Mouse (Mus musculus) myocyte (in vitro differentiated cells): ENCODE results near the gene Pnpla2. TPM values are rescaled to one million over a fixed set of nuclear protein-coding genes. Genes with fewer than 3 reads are reported as not detected.

Source experiments
- H3K27me3 ChIP-seq: one replicate; pipeline ENCODE4 v1.6.1; 2011; ENCODE audit not compliant: control insufficient read depth, insufficient read depth, insufficient read length
- H3K36me3 ChIP-seq: one replicate; pipeline ENCODE4 v1.6.1; 2011; ENCODE audit not compliant: control insufficient read depth, insufficient read depth
- H3K4me2 ChIP-seq: one replicate; pipeline ENCODE4 v1.6.1; 2011; ENCODE audit warnings: low read depth, control low read depth
- H3K4me3 ChIP-seq: one replicate; pipeline ENCODE4 v1.5.1; 2011; ENCODE audit warnings: mild to moderate bottlenecking, control low read depth, moderate library complexity
- H3K79me2 ChIP-seq: one replicate; pipeline ENCODE4 v1.6.1; 2011; ENCODE audit not compliant: control insufficient read depth, insufficient read depth
- H3ac ChIP-seq: one replicate; pipeline ENCODE4 v1.6.1; 2011; ENCODE audit not compliant: control insufficient read depth, insufficient read length
- CEBPB ChIP-seq: IDR thresholded peaks from 2 replicates; pipeline ENCODE4 v1.6.1; 2011; ENCODE audit warnings: mild to moderate bottlenecking, moderate library complexity; ENCODE audit not compliant: poor library complexity, insufficient read depth, severe bottlenecking
- E2F4 ChIP-seq: IDR thresholded peaks from one replicate; pipeline ENCODE4 v1.6.1; 2011; ENCODE audit warnings: mild to moderate bottlenecking, control low read depth, moderate library complexity; ENCODE audit not compliant: insufficient read depth
- MAX ChIP-seq: IDR thresholded peaks from one replicate; pipeline ENCODE4 v1.6.1; 2011; ENCODE audit warnings: low read depth, mild to moderate bottlenecking, control low read depth
- MYOD1 ChIP-seq, 3 experiments: IDR thresholded peaks; one replicate each; pipeline ENCODE4 v1.6.1; 2011; ENCODE audit warnings: control low read depth in 2 of 3, low read depth in 2 of 3, mild to moderate bottlenecking in 2 of 3, moderate library complexity in 1 of 3; ENCODE audit not compliant: insufficient read length in 2 of 3, control insufficient read depth in 1 of 3
- MYOG ChIP-seq, 3 experiments: IDR thresholded peaks; one replicate each; pipeline ENCODE4 v1.6.1; 2011; ENCODE audit warnings: control low read depth in 2 of 3, low read depth in 2 of 3, mild to moderate bottlenecking in 2 of 3; ENCODE audit not compliant: insufficient read length in 2 of 3, control insufficient read depth in 1 of 3, insufficient read depth in 1 of 3
- POLR2A ChIP-seq: IDR thresholded peaks from one replicate; pipeline ENCODE4 v1.6.1; 2011; ENCODE audit warnings: low read depth, mild to moderate bottlenecking, control low read depth, moderate library complexity; ENCODE audit not compliant: insufficient read length
- POLR2AphosphoS2 ChIP-seq: IDR thresholded peaks from one replicate; pipeline ENCODE4 v1.6.1; 2011; ENCODE audit warnings: low read depth, control low read depth; ENCODE audit not compliant: insufficient read length
- REST ChIP-seq: IDR thresholded peaks from one replicate; pipeline ENCODE4 v1.6.1; 2011; ENCODE audit warnings: mild to moderate bottlenecking, control low read depth, moderate library complexity; ENCODE audit not compliant: insufficient read depth, insufficient read length
- SRF ChIP-seq: IDR thresholded peaks from one replicate; pipeline ENCODE4 v1.6.1; 2011; ENCODE audit warnings: low read depth; ENCODE audit not compliant: control insufficient read depth, insufficient read length
- TCF12 ChIP-seq: IDR thresholded peaks from one replicate; pipeline ENCODE4 v1.6.1; 2011; ENCODE audit warnings: mild to moderate bottlenecking, control low read depth; ENCODE audit not compliant: poor library complexity, insufficient read depth, severe bottlenecking
- TCF3 ChIP-seq: IDR thresholded peaks from one replicate; pipeline ENCODE4 v1.6.1; 2011; ENCODE audit warnings: low read depth, control low read depth; ENCODE audit not compliant: insufficient read length
- USF1 ChIP-seq: IDR thresholded peaks from one replicate; pipeline ENCODE4 v1.6.1; 2011; ENCODE audit warnings: low read depth, mild to moderate bottlenecking, control low read depth, moderate library complexity
- polyA plus RNA-seq: library from polyadenylated mRNA; unstranded; fragments of >200 nt; fragmentation: generic; extraction: Trizol; gene quantifications from one replicate; pipeline ENCODE4 v1.2.1, GENCODE M21; 2012; ENCODE audit warnings: missing spikeins

The Pnpla2 gene
- polyA plus RNA-seq, 1 experiment = 50.5 TPM

DNA sequence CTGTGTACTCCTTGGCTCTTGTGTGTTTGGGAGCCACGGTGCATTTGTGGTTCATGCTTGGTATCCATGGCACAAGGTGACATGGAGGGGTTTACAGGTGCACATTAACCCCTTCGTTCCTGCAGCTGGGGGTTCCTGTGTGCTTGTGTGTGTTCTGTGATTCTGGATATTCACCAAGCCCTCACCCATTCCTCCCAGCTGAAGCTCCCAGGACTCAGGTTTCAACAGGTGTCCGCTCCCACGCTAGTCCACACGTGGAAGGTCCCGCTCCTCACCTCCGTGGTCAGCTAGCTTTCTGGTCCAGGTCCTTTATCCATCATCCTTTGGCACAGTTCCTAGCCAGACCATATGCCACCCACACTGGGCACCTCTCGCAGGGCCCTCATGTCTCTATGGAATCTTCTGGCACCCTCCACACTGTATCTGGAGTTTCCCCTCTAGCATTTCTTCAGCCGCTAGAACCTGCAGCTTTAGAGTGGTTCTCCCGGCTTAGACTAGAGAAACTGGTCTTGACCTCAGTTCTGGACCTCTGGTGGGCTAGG, 11.7 kb downstream of the Pnpla2 start:
- Histone ChIP-seq H3K27me3 (no peaks in the 10 kb centered on the region), H3ac (peak overlapping the region; percentile 39), H3K4me3 (peak overlapping the region; percentile 84), H3K79me2 (peaks cover 25% of the 10 kb centered on the region), H3K36me3 (peaks cover 10% of the 10 kb centered on the region), H3K4me2 (peak overlapping the region; percentile 96)
- TF ChIP-seq SRF = no peak
- no peak for TF ChIP-seq POLR2A
- no peak for TF ChIP-seq REST
- TF ChIP-seq TCF3 = no peak
- no peak for TF ChIP-seq MYOD1 (IDR thresholded peaks at IDR 0.05; ENCODE audit: control insufficient read depth in 1 of 3, insufficient read length in 2 of 3, low read depth in 2 of 3)
- no peak for TF ChIP-seq MYOG (IDR thresholded peaks at IDR 0.05; ENCODE audit: control insufficient read depth in 1 of 3, insufficient read depth in 1 of 3, insufficient read length in 2 of 3, low read depth in 2 of 3)
- no peak for TF ChIP-seq POLR2AphosphoS2

GRCm38 (mm10) chr7:141467230-141468030, 12.4 kb downstream of the Pnpla2 start, which contains the start of gene Cd151:
Gene Cd151 (plus strand): TSS chr7:141467392.
- H3K27me3 ChIP-seq = no peaks in the 10 kb centered on the region
- peak within 1 kb of the TSS; percentile 39 for H3ac ChIP-seq
- H3K4me3 ChIP-seq = peak within 1 kb of the TSS; percentile 84
- H3K36me3 ChIP-seq = peaks cover 14% of the 10 kb centered on the region
- peaks cover 29% of the 10 kb centered on the region for H3K79me2 ChIP-seq
- peak; percentile 82 for TF ChIP-seq POLR2A
- TF ChIP-seq E2F4 = no peak
- peak; percentile 87 for TF ChIP-seq POLR2AphosphoS2
- no peak for TF ChIP-seq CEBPB
- TF ChIP-seq TCF3 = no peak
- TF ChIP-seq SRF = no peak
- TF ChIP-seq TCF12 = no peak
- no peak for TF ChIP-seq MYOG (IDR thresholded peaks at IDR 0.05; ENCODE audit: control insufficient read depth in 1 of 3, insufficient read depth in 1 of 3, insufficient read length in 2 of 3, low read depth in 2 of 3)
- TF ChIP-seq MYOD1 (IDR thresholded peaks at IDR 0.05; ENCODE audit: control insufficient read depth in 1 of 3, insufficient read length in 2 of 3, low read depth in 2 of 3) = no peak
- H3K4me2 ChIP-seq = peak within 1 kb of the TSS; percentile 96

- peak overlapping the region; percentile 39 for H3ac ChIP-seq
- no peaks in the 10 kb centered on the region for H3K27me3 ChIP-seq
- H3K4me3 ChIP-seq = peak overlapping the region; percentile 84
- peaks cover 19% of the 10 kb centered on the region for H3K36me3 ChIP-seq
- peaks cover 35% of the 10 kb centered on the region for H3K79me2 ChIP-seq
- TF ChIP-seq REST (no peak), E2F4 (no peak), TCF12 (no peak), MYOD1 (IDR thresholded peaks at IDR 0.05; ENCODE audit: control insufficient read depth in 1 of 3, insufficient read length in 2 of 3, low read depth in 2 of 3) (no peak), POLR2AphosphoS2 (no peak), SRF (no peak), MAX (no peak), POLR2A (no peak), TCF3 (no peak), CEBPB (no peak), MYOG (IDR thresholded peaks at IDR 0.05; ENCODE audit: control insufficient read depth in 1 of 3, insufficient read depth in 1 of 3, insufficient read length in 2 of 3, low read depth in 2 of 3) (no peak), USF1 (no peak)
- peak overlapping the region; percentile 96 for H3K4me2 ChIP-seq
Observed at GRCm38 (mm10) chr7:141468164-141468521, 13.1 kb downstream of the Pnpla2 start.

- Histone ChIP-seq H3ac (peak overlapping the region; percentile 0), H3K79me2 (peaks cover 40% of the 10 kb centered on the region), H3K27me3 (no peaks in the 10 kb centered on the region), H3K4me2 (peak overlapping the region; percentile 96), H3K36me3 (peaks cover 19% of the 10 kb centered on the region), H3K4me3 (peak overlapping the region; percentile 84)
- TF ChIP-seq POLR2A (peak; percentile 84), CEBPB (no peak), TCF12 (no peak), SRF (no peak), TCF3 (no peak), USF1 (no peak), E2F4 (no peak), MAX (no peak), MYOD1 (IDR thresholded peaks at IDR 0.05; ENCODE audit: control insufficient read depth in 1 of 3, insufficient read length in 2 of 3, low read depth in 2 of 3) (peak in 1 of 3 experiments; percentile 1), MYOG (IDR thresholded peaks at IDR 0.05; ENCODE audit: control insufficient read depth in 1 of 3, insufficient read depth in 1 of 3, insufficient read length in 2 of 3, low read depth in 2 of 3) (peak in 1 of 3 experiments; percentile 11), REST (no peak), POLR2AphosphoS2 (peak; percentile 81)
Observed at GRCm38 (mm10) chr7:141468522-141469211, 13.7 kb downstream of the Pnpla2 start.
